Mouse (Mus musculus): ENCODE measurements at regions not wholly inside any gene's neighbourhood (a gene's known extent, or its start where the extent isn't known, plus 50 kb on each side); places are given as distances from the start of the nearest gene placed in this dataset.

GRCm38 (mm10) chr2:51073040-51073594 lies 75.8 kb downstream of the Rnd3 start:
- ATAC-seq: peak; percentile 60
- Histone ChIP-seq H3K9me3 (ENCODE audit: control insufficient read depth) (no peaks in the 10 kb centered on the region), H3K9ac (ENCODE audit: low read depth, low read length) (no peak overlapping the region), H3K4me3 (ENCODE audit: low read depth, low read length) (no peak overlapping the region), H3K36me3 (ENCODE audit: control insufficient read depth, insufficient read depth) (no peaks in the 10 kb centered on the region), H3K4me2 (replicated peaks; ENCODE audit: low read depth) (peak overlapping the region; percentile 57), H3K27me3 (replicated peaks; ENCODE audit: control insufficient read depth, insufficient read depth, low read length) (no peaks in the 10 kb centered on the region), H3K27ac (ENCODE audit: low read depth, low read length) (no peak overlapping the region), H3K4me1 (replicated peaks; ENCODE audit: control insufficient read depth, insufficient read depth, low read length) (no peaks in the 10 kb centered on the region; the same call in 1 of the 2 replicates)
- WGBS: 45% methylated on average over 14 of the region's 14 CpGs
- TF ChIP-seq CTCF (IDR thresholded peaks at IDR 0.05; ENCODE audit: low read depth): no peak

GRCm38 (mm10) chr2:51072346-51072885 lies 76.5 kb downstream of the Rnd3 start:
- peak overlapping the region; percentile 57 for H3K4me2 ChIP-seq (replicated peaks; ENCODE audit: low read depth)
- H3K27me3 ChIP-seq (replicated peaks; ENCODE audit: control insufficient read depth, insufficient read depth, low read length): no peaks in the 10 kb centered on the region
- no peaks in the 10 kb centered on the region for H3K9me3 ChIP-seq (ENCODE audit: control insufficient read depth)
- TF ChIP-seq CTCF (IDR thresholded peaks at IDR 0.05; ENCODE audit: low read depth): no peak
- no peak overlapping the region for H3K9ac ChIP-seq (ENCODE audit: low read depth, low read length)
- 12% methylated on average over 6 of the region's 6 CpGs for WGBS
- no peaks in the 10 kb centered on the region for H3K36me3 ChIP-seq (ENCODE audit: control insufficient read depth, insufficient read depth)
- no peaks in the 10 kb centered on the region; the same call in 1 of the 2 replicates for H3K4me1 ChIP-seq (replicated peaks; ENCODE audit: control insufficient read depth, insufficient read depth, low read length)
- 0 out of 2 replicates have a peak, but pooled peaks have one; percentile 45 for ATAC-seq
- peak overlapping the region; percentile 31; the same call in 1 of the 2 replicates for H3K27ac ChIP-seq (ENCODE audit: low read depth, low read length)
- H3K4me3 ChIP-seq (ENCODE audit: low read depth, low read length): no peak overlapping the region

DNA sequence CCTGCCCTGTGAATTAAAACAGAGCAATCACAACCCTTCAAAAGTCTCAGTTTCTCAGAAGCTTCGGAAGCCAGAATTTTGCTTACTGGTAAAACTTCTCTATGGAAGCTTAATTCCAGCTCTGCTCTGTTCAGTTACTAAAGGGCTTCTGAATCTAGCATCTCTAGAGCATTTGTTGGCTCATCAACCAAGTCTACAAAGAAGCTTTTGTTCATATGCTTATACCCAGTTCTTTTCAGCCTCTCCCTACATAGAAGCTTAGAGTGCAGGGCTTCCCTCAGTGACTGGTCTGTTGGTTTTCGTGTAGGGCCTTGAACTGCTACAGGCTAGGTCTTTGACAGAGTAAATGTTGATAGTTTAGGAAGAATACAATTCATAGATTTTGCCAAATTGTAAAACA lies 78.0 kb downstream of the Rnd3 start:
- H3K9ac ChIP-seq (ENCODE audit: low read depth, low read length): no peak overlapping the region
- ATAC-seq: no peak
- H3K36me3 ChIP-seq (ENCODE audit: control insufficient read depth, insufficient read depth): no peaks in the 10 kb centered on the region
- H3K4me1 ChIP-seq (replicated peaks; ENCODE audit: control insufficient read depth, insufficient read depth, low read length): no peaks in the 10 kb centered on the region; the same call in 1 of the 2 replicates
- no peak for TF ChIP-seq CTCF (IDR thresholded peaks at IDR 0.05; ENCODE audit: low read depth)
- H3K4me3 ChIP-seq (ENCODE audit: low read depth, low read length): no peak overlapping the region
- no peaks in the 10 kb centered on the region for H3K9me3 ChIP-seq (ENCODE audit: control insufficient read depth)
- H3K27ac ChIP-seq (ENCODE audit: low read depth, low read length): no peak overlapping the region
- H3K27me3 ChIP-seq (replicated peaks; ENCODE audit: control insufficient read depth, insufficient read depth, low read length): no peaks in the 10 kb centered on the region
- WGBS: 93% methylated on average over 2 of the region's 2 CpGs
- H3K4me2 ChIP-seq (replicated peaks; ENCODE audit: low read depth): no peak overlapping the region

DNA sequence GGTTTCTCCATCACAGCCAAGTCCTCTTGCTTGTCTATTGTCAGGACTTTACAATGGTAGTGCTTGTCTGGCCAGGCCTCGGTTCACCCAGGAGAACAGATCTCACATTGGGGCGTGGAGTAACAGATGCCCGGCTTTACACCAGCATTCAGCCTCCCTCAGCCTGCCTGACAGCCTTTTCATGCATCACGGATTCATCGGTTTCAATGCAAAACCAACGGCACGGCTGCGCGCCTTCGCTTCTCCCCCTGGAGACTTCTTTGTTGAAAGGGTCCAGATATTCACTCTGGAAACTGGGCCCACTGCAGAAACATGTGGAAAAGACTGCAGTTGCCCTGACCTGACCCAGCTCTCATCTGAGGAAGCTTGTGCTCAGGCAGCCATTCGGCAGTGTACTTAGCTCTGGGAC lies 82.5 kb downstream of the Rnd3 start:
- 79% methylated on average over 11 of the region's 11 CpGs for WGBS
- ATAC-seq: no peak
- Histone ChIP-seq H3K9ac (ENCODE audit: low read depth, low read length) (no peak overlapping the region), H3K4me2 (replicated peaks; ENCODE audit: low read depth) (no peak overlapping the region), H3K27ac (ENCODE audit: low read depth, low read length) (no peak overlapping the region), H3K9me3 (ENCODE audit: control insufficient read depth) (no peaks in the 10 kb centered on the region), H3K36me3 (ENCODE audit: control insufficient read depth, insufficient read depth) (no peaks in the 10 kb centered on the region), H3K4me1 (replicated peaks; ENCODE audit: control insufficient read depth, insufficient read depth, low read length) (no peaks in the 10 kb centered on the region), H3K27me3 (replicated peaks; ENCODE audit: control insufficient read depth, insufficient read depth, low read length) (no peaks in the 10 kb centered on the region), H3K4me3 (ENCODE audit: low read depth, low read length) (no peak overlapping the region)
- TF ChIP-seq CTCF (IDR thresholded peaks at IDR 0.05; ENCODE audit: low read depth): no peak

DNA sequence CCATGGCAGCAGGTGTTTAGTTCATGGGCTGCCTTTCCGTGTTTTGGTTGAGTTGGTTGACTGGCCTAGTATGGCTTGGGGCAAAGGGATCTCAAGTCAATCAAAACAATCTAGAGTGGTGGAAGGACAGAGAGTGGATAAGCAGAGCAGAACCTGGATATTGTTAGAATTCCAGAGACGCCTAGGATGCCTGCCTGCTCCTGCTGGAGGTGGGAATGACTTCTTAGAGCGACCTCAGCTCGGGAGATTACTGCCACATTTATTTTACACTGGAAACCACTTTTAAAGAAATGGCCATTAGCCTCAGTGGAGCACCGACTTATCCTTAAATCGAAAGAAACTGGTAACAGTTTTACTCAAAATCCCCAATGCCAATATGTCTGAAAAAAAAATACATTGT lies 83.1 kb downstream of the Rnd3 start:
- Histone ChIP-seq H3K4me3 (ENCODE audit: low read depth, low read length) (no peak overlapping the region), H3K4me2 (replicated peaks; ENCODE audit: low read depth) (no peak overlapping the region), H3K27me3 (replicated peaks; ENCODE audit: control insufficient read depth, insufficient read depth, low read length) (no peaks in the 10 kb centered on the region), H3K9ac (ENCODE audit: low read depth, low read length) (no peak overlapping the region), H3K9me3 (ENCODE audit: control insufficient read depth) (no peaks in the 10 kb centered on the region), H3K4me1 (replicated peaks; ENCODE audit: control insufficient read depth, insufficient read depth, low read length) (no peaks in the 10 kb centered on the region), H3K27ac (ENCODE audit: low read depth, low read length) (no peak overlapping the region), H3K36me3 (ENCODE audit: control insufficient read depth, insufficient read depth) (no peaks in the 10 kb centered on the region)
- no peak for ATAC-seq
- 69% methylated on average over 6 of the region's 6 CpGs for WGBS
- no peak for TF ChIP-seq CTCF (IDR thresholded peaks at IDR 0.05; ENCODE audit: low read depth)

DNA sequence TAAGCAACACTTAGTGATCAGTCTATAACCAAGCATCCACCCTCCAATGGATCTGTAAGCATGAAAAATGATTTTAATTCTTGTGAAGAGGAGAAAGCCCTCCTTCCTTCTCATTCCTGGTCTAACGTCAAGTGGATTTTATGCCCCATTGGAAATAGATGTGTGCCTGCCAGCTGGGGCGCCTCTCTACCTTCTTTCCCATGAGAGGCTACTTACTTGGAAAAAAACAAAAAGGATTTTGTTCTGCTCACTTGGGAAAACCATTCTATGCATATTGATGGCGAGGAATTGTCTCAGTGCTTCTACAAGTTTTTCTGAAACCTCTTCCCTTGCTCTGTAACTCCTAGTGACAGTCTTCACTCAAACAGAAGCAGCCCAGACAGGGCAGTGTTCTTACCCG lies 84.1 kb downstream of the Rnd3 start:
- no peak for ATAC-seq
- no peak overlapping the region for H3K27ac ChIP-seq (ENCODE audit: low read depth, low read length)
- no peaks in the 10 kb centered on the region for H3K36me3 ChIP-seq (ENCODE audit: control insufficient read depth, insufficient read depth)
- H3K9me3 ChIP-seq (ENCODE audit: control insufficient read depth): no peaks in the 10 kb centered on the region
- no peak for TF ChIP-seq CTCF (IDR thresholded peaks at IDR 0.05; ENCODE audit: low read depth)
- no peaks in the 10 kb centered on the region for H3K4me1 ChIP-seq (replicated peaks; ENCODE audit: control insufficient read depth, insufficient read depth, low read length)
- H3K4me3 ChIP-seq (ENCODE audit: low read depth, low read length): no peak overlapping the region
- no peaks in the 10 kb centered on the region for H3K27me3 ChIP-seq (replicated peaks; ENCODE audit: control insufficient read depth, insufficient read depth, low read length)
- no peak overlapping the region for H3K4me2 ChIP-seq (replicated peaks; ENCODE audit: low read depth)
- no peak overlapping the region for H3K9ac ChIP-seq (ENCODE audit: low read depth, low read length)
- 90% methylated on average over 4 of the region's 4 CpGs for WGBS
